9 mouse cellular contexts compared by ENCODE assay signal in genomic region chr4:130841107-130841840, GRCm38 (mm10). TPM values are rescaled to one million over a fixed set of nuclear protein-coding genes. Genes with fewer than 3 reads are reported as not detected.
DNase-seq lines count a peak whose midpoint lies in the region; ATAC-seq and TF ChIP-seq lines count a peak whose summit lies in the region.
"Had no signal": no experiment of that assay in that cellular context is flagged by ENCODE, and none has a peak within 500 bp of the region (broad histone marks: within the 10 kb centered on the region; RNA-seq: fewer than 3 reads in every experiment).

No protein-coding gene starts in this region.

- peak; percentile 16 for DNase-seq in thymus, postnatal 4 days
- DNase-seq in thymus, postnatal 25 days, result no peak
- DNase-seq in lung, postnatal 25 days (ENCODE audit: low spot score), result peak; percentile 77
- no peak for DNase-seq in thymus, adult 2 months
- DNase-seq: liver, embryonic 13.5 days had no signal

- no peak for TF ChIP-seq POLR2A in thymus, adult 2 months (IDR thresholded peaks at IDR 0.05; ENCODE audit: control insufficient read depth, extremely low read depth, insufficient read depth, low read length, poor library complexity)

- no peaks in the 10 kb centered on the region for H3K9me3 ChIP-seq in heart, embryonic 11.5 days (replicated peaks; ENCODE audit: control insufficient read depth, low read length)
- no peaks in the 10 kb centered on the region for H3K9me3 ChIP-seq in kidney, embryonic 16.5 days (ENCODE audit: low read length)
- H3K9me3 ChIP-seq: liver, embryonic 13.5 days had no signal

- peak overlapping the region; percentile 7; the same call in 1 of the 2 replicates for H3K27ac ChIP-seq in heart, embryonic 11.5 days (ENCODE audit: low read depth, low read length)
- peak overlapping the region; percentile 53; the same call in 1 of the 2 replicates for H3K27ac ChIP-seq in kidney, embryonic 16.5 days (ENCODE audit: low read length)
- no peak overlapping the region for H3K27ac ChIP-seq in thymus, adult 2 months (ENCODE audit: control insufficient read depth, insufficient read depth, low read length)
- H3K27ac ChIP-seq: liver, embryonic 13.5 days had no signal

- WGBS in heart, embryonic 11.5 days (ENCODE audit: insufficient replicate concordance), result 46% methylated on average over 8 of the region's 8 CpGs
- WGBS in kidney, embryonic 16.5 days, result 43% methylated on average over 8 of the region's 8 CpGs
- 29% methylated on average over 8 of the region's 8 CpGs for WGBS in thymus, adult 2 months

- no peak overlapping the region for H3K4me3 ChIP-seq in heart, embryonic 11.5 days (ENCODE audit: low read depth, low read length)
- H3K4me3 ChIP-seq in kidney, embryonic 16.5 days (ENCODE audit: low read length), result no peak overlapping the region
- H3K4me3 ChIP-seq in thymus, adult 2 months (ENCODE audit: control insufficient read depth, insufficient read depth, low read length), result no peak overlapping the region
- H3K4me3 ChIP-seq: liver, embryonic 13.5 days had no signal

- peak overlapping the region; percentile 8; the same call in 1 of the 2 replicates for H3K4me2 ChIP-seq in heart, embryonic 11.5 days
- H3K4me2 ChIP-seq in kidney, embryonic 16.5 days (replicated peaks; ENCODE audit: low read depth, low read length), result no peak overlapping the region
- H3K4me2 ChIP-seq: liver, embryonic 13.5 days had no signal

- peak; percentile 63 for ATAC-seq in heart, embryonic 11.5 days (replicated peaks; ENCODE audit: insufficient number of reproducible peaks, low FRiP score, low TSS enrichment)
- ATAC-seq in kidney, embryonic 16.5 days (ENCODE audit: low FRiP score, low TSS enrichment), result peak; percentile 53
- ATAC-seq in CD4-positive, CD25-positive, alpha-beta regulatory T cell, adult 4 months, result no peak
- no peak for ATAC-seq in megakaryocyte progenitor cell, adult 5-6 weeks (replicated peaks; ENCODE audit: poor library complexity)

- H3K9ac ChIP-seq in heart, embryonic 11.5 days (ENCODE audit: low read depth, low read length), result no peak overlapping the region
- no peak overlapping the region for H3K9ac ChIP-seq in kidney, embryonic 16.5 days (replicated peaks; ENCODE audit: low read length)
- H3K9ac ChIP-seq: liver, embryonic 13.5 days had no signal

- no peaks in the 10 kb centered on the region for H3K36me3 ChIP-seq in heart, embryonic 11.5 days (ENCODE audit: control insufficient read depth, insufficient read depth, low read length)
- H3K36me3 ChIP-seq in kidney, embryonic 16.5 days (ENCODE audit: insufficient read depth, low read length), result no peaks in the 10 kb centered on the region
- H3K36me3 ChIP-seq in thymus, adult 2 months (ENCODE audit: control insufficient read depth, insufficient read depth, low read length), result no peaks in the 10 kb centered on the region
- H3K36me3 ChIP-seq: liver, embryonic 13.5 days had no signal

- H3K4me1 ChIP-seq in heart, embryonic 11.5 days (ENCODE audit: control insufficient read depth, insufficient read depth, low read length), result peaks cover 28% of the 10 kb centered on the region
- H3K4me1 ChIP-seq in kidney, embryonic 16.5 days (ENCODE audit: insufficient read depth, low read length), result peaks cover 44% of the 10 kb centered on the region
- H3K4me1 ChIP-seq in thymus, adult 2 months (replicated peaks; ENCODE audit: control insufficient read depth, insufficient read depth, low read length), result no peaks in the 10 kb centered on the region
- H3K4me1 ChIP-seq: liver, embryonic 13.5 days had no signal

- TF ChIP-seq CTCF in thymus, adult 2 months (IDR thresholded peaks at IDR 0.05; ENCODE audit: borderline replicate concordance, control insufficient read depth, extremely low read depth, insufficient read depth, low read length, poor library complexity), result no peak

- peaks cover 3% of the 10 kb centered on the region; the same call in 1 of the 2 replicates for H3K27me3 ChIP-seq in heart, embryonic 11.5 days (ENCODE audit: control insufficient read depth, insufficient read depth, low read length)
- no peaks in the 10 kb centered on the region for H3K27me3 ChIP-seq in kidney, embryonic 16.5 days (ENCODE audit: insufficient read depth, low read length)
- no peaks in the 10 kb centered on the region for H3K27me3 ChIP-seq in thymus, adult 2 months (ENCODE audit: control insufficient read depth, insufficient read depth, low read length)

RNA-seq across cellular contexts. Expression of gene Sdc3, which starts 48.9 kb away (rescaled TPM):
- polyA plus RNA-seq in heart, embryonic 11.5 days (2014; fragmentation: Nextera tagmentation; extraction: Ambion mirVana), result 11.6 and 16.9 TPM in 2 replicates
- 22.6 and 23.1 TPM in 2 replicates for polyA plus RNA-seq in kidney, embryonic 16.5 days (2015; fragmentation: Nextera tagmentation; extraction: Ambion mirVana)
- 96.8 and 97.5 TPM in 2 replicates for polyA plus RNA-seq in thymus, adult 2 months (2012; rRNA removed)
- polyA plus RNA-seq in CD4-positive, CD25-positive, alpha-beta regulatory T cell, adult 4 months (2017; shearing (Covaris generic)), result 1 to 10 TPM in 1 of 2 experiments, under 1 TPM in 1; 0.40 to 1.5 TPM
- 0.69 and 2.0 TPM in 2 replicates for total RNA-seq in megakaryocyte progenitor cell, adult 5-6 weeks (2015)
- 0.44 and 0.75 TPM in 2 replicates for total RNA-seq in megakaryocyte progenitor cell, adult 5-6 weeks (2017)

Comparison
In these comparisons a context has a peak if more than half of its experiments do, and no peak if none do; other contexts are left out.
1. DNase-seq: peak in thymus, postnatal 4 days (single experiment) and lung, postnatal 25 days (single experiment); none in thymus, postnatal 25 days (single experiment) and thymus, adult 2 months (single experiment).
2. ATAC-seq: peak in heart, embryonic 11.5 days (single experiment) and kidney, embryonic 16.5 days (single experiment); none in CD4-positive, CD25-positive, alpha-beta regulatory T cell, adult 4 months (single experiment) and megakaryocyte progenitor cell, adult 5-6 weeks (single experiment).